Mouse (Mus musculus): Measurements from ENCODE around the gene Ubr4. TPM values are rescaled to one million over a fixed set of nuclear protein-coding genes. Genes with fewer than 3 reads are reported as not detected.
A peak's percentile ranks its signal among the peaks of the same experiment; 100 is the strongest.
"Not testable (repeated sequence)": the region's sequence is repeated elsewhere in the genome, so short reads cannot be mapped to it uniquely, and the experiment has no call there.

The Ubr4 gene
- total RNA-seq, 2 experiments from 2014 or later: 109 to 115 TPM

DNA sequence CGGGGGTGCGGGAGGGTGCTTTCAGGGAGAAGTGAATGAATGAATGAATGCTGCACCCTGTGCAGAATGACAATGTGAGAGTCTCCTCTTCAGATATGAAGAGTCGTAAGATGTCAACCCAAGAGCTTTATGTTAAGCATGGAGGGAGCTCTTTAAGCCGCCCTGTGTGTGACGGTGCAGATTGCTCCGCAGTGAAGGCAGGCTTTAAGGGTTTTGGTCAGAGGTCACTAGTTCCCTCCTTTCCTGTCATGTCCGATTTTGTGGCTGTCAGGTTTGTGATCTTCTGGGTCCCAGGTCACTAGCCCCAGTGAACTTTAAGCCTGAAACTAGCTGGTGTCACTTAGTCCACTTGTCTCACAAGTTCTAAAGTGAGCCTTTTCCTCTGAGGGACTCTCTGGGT lies 423 bp downstream of the Ubr4 start:
- DNase-seq (ENCODE audit: low spot score): no peak

GRCm38 (mm10) chr4:139357211-139357610 lies 4.8 kb downstream of the Ubr4 start:
- DNase-seq (ENCODE audit: low spot score): no peak

GRCm38 (mm10) chr4:139360761-139361548 lies 8.5 kb downstream of the Ubr4 start:
- no peak for DNase-seq (ENCODE audit: low spot score)

GRCm38 (mm10) chr4:139367336-139367735 lies 14.9 kb downstream of the Ubr4 start:
- no peak for DNase-seq (ENCODE audit: low spot score)

GRCm38 (mm10) chr4:139368038-139368437 lies 15.6 kb downstream of the Ubr4 start:
- DNase-seq (ENCODE audit: low spot score): no peak

DNA sequence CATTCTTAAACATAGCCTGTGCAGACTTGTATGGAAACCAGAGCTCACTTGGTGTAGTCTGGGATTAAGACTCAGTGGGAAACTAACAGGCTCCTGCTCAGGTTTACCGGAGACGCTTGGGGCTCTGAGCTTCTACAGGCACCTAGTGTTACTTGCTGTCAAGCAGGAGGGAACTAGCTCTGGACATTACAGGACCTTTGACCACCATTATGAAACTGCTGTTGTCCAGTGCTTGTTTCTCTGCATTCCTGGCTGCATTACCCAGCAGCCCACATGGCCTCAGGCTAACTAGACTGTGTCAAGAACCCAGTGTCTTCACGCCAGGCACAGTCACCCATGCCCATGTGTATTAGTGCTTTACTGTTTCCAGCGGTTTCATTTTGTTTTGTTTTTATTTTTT lies 20.7 kb downstream of the Ubr4 start:
- DNase-seq (ENCODE audit: low spot score): no peak

- DNase-seq (ENCODE audit: low spot score): no peak
Observed at GRCm38 (mm10) chr4:139373531-139373930, 21.1 kb downstream of the Ubr4 start.

GRCm38 (mm10) chr4:139379719-139380118 lies 27.3 kb downstream of the Ubr4 start:
- DNase-seq (ENCODE audit: low spot score): no peak

- peak; percentile 100 for DNase-seq (ENCODE audit: low spot score)
Observed at GRCm38 (mm10) chr4:139380207-139380748, 27.9 kb downstream of the Ubr4 start.

DNA sequence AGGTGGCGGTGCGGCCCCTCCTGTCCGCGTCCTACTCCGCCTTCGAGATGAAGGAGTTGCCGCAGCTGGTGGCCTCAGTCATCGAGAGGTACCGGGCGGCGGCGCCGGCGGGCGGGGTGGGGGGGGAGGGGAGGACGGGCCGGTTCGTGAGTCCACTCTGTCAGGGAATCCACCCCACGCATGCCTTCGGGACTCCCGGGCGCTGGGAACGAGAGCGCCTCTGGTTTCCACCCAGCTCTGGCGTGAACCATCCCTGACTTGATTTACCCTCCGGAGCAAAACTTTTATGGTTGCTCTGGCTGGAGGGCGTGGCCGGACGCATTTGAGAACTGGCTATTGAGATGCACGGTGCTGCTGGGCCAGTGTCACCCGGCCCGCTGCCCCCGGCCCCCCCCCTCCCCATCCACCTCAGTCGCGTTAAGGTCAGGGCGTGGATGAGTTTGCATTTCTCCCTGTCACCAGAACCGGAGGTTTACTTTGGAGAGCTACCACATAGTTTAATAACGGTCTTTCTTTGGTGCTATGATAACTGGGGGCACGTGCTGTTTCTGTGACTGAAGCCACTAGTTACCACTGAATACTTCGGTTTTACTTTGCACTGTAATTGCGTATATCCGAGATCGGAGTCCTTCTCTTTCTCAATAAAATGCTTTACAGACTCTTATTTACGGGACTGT lies 28.5 kb downstream of the Ubr4 start:
- DNase-seq (ENCODE audit: low spot score): no peak

DNA sequence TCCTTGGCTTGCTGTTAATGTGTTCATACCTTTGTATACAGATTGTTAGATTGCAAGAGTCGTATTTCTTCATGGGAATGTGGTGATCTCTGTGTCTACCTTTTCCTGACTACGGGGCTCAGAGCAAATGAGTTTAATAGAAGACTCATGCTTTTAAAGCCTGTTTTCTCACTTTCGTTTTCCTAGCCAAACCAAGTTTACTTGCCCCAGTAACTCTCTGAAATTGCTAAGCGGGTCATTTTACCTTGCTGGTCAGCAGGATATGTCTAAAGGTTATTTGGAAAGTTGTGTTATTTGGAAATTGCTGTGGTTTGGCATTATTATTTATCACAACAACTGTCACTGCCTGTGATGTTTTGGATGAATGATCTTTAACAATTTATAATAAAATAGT lies 29.0 kb downstream of the Ubr4 start:
- DNase-seq (ENCODE audit: low spot score): no peak

GRCm38 (mm10) chr4:139382231-139382630 lies 29.8 kb downstream of the Ubr4 start:
- no peak for DNase-seq (ENCODE audit: low spot score)

DNA sequence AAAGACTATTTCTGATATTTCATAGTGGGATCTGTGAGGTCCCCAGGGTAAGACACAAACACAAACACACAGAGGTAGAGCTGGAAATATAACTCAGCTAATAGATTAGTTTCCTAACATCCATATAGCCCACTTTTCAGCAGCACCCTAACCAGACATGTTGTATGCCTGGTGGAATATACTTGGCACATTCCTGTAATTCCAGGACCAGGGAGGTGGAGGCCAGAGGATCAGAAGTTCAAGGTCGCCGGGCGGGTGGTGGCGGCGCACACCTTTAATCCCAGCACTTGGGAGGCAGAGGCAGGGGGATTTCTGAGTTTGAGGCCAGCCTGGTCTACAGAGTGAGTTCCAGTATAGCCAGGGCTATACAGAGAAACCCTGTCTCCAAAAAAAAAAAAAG lies 33.4 kb downstream of the Ubr4 start:
- DNase-seq (ENCODE audit: low spot score): not testable (repeated sequence)

- DNase-seq (ENCODE audit: low spot score): peak; percentile 18
Observed at GRCm38 (mm10) chr4:139386869-139387319, 34.5 kb downstream of the Ubr4 start.

DNA sequence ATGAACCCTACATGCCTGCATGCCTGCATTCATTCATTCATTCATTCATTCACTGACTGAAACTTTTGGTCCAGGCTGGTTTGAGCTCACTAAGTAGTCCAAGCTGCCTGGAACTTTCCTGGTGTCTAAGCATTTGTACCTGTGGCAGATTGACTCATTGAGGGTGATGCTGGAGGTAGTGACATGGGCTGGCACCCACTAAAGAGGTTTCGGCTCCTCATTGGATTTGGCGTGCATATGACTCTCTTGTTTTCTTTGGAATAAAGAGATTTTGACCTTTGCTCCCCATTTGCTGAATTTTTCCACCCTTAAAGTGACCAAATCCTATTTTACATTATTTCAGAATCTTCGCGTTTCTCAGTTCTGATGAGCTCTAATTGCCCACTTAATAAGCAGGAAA lies 37.1 kb downstream of the Ubr4 start:
- DNase-seq (ENCODE audit: low spot score): no peak

DNA sequence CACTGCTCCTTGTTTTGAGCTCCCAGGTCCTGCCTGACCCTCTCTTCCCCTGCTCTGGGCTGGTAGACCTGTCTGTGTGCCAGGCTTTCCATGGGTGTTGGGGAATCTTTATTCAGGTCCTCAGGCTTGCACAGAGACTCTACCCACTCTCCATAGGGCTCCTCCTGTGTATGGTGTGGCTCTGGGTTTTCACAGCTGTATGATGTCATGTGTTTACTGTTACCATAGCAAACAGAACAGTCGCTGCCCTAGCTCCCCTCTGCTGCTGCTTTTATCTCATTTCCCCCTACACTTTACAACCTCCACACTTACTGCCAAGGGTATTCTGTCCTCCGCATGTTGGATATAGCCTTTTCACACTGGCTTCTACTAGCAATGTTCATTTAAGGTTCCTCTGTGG lies 43.0 kb downstream of the Ubr4 start:
- DNase-seq (ENCODE audit: low spot score): no peak

DNA sequence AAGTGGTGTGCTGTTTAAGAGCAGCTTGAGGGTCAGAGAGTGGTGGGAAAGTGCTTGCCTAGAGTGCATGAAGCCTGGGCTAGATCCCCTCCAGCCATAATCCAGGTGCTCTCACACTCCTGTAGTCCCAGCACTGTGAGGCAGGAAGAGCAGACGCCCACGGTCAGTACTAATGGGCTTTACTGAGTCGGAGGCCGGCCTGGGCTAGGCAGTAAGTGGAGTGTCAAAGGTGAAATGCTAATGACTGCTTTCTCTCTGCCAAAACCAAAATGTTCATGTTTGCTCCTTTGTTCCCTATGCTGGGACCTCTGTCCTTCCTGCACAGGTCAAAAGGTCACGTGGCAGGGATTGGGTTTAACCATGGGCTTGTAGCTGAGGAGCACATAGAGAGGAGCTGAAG lies 48.1 kb downstream of the Ubr4 start:
- no peak for DNase-seq (ENCODE audit: low spot score)

- DNase-seq (ENCODE audit: low spot score): no peak
Observed at GRCm38 (mm10) chr4:139403214-139403613, 50.8 kb downstream of the Ubr4 start.

GRCm38 (mm10) chr4:139411351-139411750 lies 58.9 kb downstream of the Ubr4 start:
- DNase-seq (ENCODE audit: low spot score): no peak

DNA sequence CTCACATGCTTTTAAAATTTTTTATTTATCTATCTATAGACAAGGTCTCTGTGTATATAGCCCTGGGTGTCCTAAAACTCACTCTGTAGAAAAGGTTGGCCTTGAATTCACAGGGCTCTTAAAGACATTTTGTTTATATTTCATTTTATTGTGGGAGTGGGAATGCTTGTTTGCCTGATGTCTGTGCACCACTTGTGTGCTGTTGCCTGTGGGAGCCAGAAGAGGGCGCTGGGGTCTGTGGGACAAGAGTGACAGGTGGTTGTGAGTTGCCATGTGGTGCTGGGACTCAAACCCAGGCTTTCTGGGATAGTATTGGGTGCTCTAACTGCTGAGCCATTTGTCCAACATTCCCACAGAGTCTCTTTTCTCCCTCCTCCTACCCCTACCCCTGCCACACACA lies 65.5 kb downstream of the Ubr4 start:
- no peak for DNase-seq (ENCODE audit: low spot score)

DNA sequence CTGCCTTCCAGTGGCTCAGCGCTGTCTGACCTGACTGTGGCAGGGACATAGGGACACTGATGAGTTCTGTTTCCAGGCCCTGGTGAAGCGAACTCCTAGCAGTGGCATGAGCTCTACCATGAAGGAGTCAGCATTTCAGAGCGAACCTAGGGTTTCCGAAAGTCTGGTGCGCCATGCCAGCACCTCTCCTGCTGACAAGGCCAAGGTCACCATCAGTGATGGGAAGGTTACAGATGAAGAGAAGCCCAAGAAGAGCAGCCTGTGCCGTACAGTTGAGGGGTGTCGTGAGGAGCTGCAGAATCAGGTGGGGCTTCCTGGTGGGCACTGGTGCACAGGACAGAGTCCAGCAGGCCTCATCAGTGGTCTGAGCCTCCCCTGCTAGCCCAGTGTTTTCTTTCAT lies 69.2 kb downstream of the Ubr4 start:
- no peak for DNase-seq (ENCODE audit: low spot score)

DNA sequence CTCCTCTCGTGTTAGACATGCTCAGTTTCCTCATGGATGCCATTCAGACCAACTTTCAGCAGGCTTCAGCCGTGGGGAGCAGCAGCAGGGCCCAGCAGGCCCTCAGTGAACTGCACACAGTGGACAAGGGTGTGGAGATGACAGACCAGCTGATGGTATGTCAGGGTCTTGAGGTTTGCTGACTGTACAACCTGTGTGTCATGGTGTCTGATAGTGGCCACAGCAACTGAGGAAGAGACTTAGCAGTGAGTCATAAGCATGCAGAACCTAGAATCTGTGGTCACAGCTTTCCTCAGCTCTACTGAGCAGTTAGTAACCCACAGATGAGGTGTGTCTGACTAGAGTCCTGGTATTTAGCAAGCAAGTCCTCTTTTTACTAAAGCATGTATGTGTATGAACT lies 70.0 kb downstream of the Ubr4 start:
- no peak for DNase-seq (ENCODE audit: low spot score)

- DNase-seq (ENCODE audit: low spot score): no peak
Observed at GRCm38 (mm10) chr4:139423270-139423669, 70.9 kb downstream of the Ubr4 start.
